Mouse (Mus musculus) right cerebral cortex, postnatal 4 days (tissue): ENCODE measurements around the gene Mybbp1a.

ENCODE experiments used
- DNase-seq: peaks from one replicate; pipeline ENCODE4 v3.0.0-alpha.2; 2022

The Mybbp1a gene

DNA sequence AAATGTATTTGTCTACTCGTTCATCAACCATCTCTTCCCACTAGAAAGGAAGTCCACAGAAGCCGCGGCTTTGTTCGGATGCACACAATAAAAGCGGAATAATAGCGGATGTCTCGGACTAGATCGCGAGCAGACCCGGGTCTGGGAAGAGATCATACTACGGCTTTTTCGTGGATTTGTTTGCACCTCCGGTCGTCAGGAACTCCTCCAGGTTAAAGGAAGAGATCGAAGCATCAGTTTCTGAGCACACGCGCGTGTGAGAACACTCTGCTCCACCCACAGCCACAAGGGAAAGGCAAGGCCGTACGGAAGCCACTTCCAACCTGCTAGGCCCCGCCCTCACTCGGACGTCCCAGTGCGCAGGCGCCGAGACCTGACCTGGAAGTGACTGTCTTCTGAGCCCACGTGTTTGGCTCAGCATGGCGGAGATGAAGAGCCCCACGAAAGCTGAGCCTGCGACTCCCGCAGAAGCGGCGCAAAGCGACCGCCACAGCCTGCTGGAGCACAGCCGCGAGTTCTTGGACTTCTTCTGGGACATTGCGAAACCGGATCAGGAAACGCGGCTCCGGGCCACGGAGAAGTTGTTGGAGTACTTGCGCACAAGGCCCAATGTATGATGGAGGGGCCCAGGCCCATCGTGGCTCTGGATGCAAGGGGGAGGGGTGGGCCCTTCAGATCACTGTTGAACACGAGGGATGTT is at the start of gene Mybbp1a:
Mybbp1a (plus strand) TSS at position 391 of the 700 bp plus-strand sequence.
- DNase-seq = peak; percentile 99

DNA sequence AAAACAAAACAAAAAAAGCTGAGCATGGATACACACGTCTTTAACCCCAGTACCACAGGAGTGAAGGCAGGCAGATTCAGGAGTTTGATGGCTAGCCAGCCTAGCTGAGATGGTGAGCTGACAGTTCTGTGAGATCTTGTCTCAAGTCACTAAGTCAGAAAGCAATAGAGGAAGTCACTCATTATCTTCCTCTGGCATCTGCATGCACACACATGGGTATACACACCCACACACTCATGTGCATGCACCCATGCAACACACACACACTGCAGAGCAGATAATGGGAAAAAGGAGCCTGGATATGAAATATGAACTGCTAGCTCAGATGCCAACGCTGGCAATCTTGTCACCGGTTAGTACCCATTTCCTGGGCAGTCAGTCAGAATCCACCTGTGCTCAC is 47.9 kb upstream of the Mybbp1a start:
- no peak for DNase-seq

DNA sequence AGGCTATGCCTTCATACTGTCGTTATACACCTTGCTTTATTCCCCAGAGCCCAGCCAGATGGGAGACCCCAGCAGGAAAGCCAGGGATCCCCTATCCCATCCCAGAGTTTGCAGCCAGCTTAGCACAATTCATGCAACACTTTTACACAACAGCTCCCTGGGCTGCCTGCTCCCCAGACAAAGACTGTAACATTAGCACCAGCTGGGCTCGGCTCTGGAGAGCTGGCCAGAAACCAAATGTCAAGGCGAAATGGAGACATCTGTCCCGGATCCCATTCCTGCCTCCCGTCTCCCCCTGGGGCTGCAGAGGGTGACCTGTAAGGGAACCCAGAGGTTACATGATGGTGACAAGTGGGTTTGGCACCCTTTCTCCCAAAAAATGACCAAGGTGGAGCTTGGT is 47.5 kb upstream of the Mybbp1a start:
- no peak for DNase-seq

DNA sequence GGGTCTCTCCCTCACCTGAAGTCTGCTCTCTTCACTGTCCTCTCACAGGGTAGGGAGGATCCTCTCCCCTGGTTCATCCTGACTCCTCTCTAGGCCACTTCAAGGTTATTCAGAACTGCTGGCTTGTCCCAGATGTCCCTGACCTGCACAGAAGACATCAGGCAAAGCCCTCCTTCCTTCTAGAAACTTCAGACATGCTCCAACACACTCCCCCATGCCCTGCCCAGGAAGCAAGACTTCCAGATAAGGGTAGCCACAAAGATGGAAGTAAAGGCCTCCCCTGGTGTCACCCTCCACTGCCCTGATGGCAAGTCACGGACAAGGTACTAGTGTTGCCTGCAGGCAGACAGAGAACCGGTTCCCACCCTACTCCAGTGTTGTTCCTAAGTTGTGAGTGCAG is 46.5 kb upstream of the Mybbp1a start:
- no peak for DNase-seq

DNA sequence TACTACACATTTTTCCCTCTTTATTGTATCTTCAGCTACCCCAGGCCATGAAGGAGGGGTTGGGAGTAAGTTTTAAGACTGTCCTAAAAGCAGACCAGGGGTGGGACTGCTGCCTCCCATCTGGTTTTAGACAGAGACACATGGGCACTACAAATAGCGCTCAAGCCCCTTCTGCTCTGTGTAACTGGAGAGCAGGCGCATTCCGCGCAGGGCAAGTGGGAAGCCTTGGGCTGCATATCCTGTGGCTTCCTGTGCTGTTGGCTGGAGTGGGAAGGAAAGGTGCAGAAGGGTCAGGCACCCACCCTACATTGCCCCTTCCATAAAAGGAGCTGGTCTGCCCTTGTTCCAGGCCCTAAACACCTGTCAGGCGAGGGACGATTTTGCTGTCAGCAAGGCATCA is 45.5 kb upstream of the Mybbp1a start:
- no peak for DNase-seq

DNA sequence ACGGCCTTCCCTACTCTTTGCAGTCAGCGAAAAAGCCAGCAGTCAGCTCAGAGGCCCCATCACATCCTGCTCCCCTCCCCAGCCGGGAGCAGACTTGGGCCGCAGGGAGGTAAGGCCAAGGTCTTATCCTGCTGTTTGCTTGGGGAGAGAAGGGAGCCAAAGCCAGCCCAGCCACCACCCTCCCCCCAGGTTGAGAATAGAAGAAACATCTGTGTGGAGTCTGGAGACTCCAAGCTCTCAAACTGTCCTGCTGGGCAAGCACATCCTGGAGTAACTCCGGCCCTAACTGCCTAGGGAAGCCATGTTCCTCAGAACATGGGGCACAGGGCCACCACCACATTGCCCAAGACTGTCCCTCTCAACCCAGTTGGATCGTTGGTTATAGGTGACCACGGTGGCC is 44.5 kb upstream of the Mybbp1a start:
- no peak for DNase-seq

DNA sequence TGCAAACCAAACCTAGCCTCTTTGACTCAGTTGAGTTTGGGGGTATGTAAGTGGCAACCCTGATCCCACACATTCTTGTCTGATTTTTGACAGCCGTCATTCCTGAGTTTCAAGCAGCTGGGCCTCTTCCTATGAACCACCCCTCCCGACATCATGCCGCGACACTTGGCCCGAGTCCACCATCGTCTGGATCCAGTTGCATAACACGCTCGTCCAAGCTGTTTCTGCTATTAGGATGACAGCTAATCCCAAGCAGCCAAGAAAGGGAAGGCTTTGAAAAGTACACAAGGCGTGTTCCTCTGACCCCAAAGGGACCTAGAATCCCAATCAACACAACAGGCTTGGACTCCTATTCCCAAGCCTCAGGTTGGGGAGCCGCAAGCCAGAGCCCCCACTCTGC is 44.1 kb upstream of the Mybbp1a start:
- DNase-seq = peak; percentile 14

DNA sequence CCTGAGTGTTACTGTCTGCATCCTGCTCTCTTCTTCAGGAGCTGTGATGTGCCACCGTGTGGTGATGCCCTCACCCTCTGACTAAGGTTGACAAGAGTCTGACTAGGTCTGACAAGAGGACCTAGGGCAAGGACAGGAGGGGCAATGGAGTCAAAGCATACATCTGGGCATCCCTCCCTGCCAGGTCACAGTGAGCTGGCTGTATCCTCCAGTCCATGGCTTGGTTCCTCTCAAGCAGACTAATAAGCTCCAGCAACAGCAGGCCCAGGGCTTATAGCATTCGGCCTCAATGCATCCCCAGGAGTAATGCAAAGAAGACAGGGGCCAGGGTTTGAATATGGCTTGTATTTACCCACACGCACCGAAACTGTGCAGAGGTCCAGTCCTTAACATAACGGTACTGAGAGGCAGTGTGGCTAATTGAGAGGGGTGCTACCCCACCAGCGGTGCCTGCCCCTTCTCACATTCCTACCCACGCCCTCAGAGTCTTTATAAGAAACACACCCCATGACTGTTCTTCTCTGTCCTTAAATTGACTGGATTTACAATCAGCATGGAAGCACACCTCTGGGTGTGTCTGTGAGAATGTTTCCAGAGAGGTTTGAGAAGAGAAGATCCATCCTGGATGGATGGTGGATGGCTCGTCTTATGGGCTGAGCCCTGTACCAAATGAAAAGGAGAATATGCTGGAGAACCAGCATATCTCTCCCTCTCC is 43.2 kb upstream of the Mybbp1a start:
- no peak for DNase-seq

DNA sequence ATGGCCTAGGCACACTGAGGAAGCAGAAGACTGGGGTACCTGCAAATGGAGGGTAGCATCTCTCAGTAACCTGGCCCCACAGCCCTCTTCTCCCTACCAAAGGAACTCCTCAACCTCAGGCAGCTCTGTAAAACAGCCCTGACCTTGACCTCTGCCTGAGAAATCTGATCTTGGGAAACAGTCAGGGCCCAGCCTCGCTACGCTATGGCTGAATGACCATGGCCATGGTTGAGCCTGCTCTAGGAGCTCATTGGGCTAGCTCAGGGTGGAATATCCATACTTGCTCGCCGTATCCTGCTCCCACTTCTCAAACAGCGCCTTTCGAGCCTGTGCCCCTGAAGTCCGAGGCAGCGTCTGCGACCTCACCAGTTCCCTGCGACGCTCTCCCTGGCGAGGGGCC is 40.1 kb upstream of the Mybbp1a start:
- DNase-seq = no peak

DNA sequence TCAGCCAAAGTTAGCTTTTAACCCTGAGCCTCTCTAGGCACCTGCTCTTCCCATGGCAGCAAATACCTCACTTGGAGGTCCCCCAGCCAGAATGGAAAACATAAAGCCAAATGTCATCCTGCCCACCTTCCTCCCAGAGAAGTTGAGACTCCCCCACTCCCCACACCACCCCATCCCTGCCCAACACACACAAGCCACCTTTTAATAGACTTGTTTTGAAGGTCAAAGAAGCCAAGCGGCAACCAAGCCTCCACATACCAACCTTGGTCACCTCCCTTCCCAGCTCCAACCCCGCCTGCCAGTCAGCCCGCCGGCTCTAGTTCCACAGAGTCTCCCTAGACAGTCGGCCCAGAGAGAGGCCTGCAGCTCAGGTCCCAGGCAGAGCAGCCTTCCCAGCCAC is 39.1 kb upstream of the Mybbp1a start:
- DNase-seq = no peak

DNA sequence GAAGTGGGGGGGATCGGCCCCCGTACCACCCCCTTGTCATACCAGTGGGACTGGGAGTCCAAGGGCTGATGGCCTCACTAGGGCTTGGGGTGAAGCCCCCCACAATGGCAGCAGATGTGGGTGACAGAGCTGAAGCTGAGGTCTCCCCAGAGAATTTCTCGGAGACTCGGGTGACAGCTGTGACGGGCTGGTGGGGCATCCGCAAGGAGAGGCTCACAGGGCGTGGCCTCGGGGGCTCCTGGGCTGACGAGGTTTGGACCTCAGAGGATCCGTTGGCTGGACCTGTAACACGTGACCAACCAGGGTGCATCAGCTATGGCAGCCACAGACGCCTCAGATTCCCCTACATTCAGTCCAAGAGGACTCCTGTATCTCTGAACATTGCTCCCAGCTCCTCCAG is 38.2 kb upstream of the Mybbp1a start:
- no peak for DNase-seq

DNA sequence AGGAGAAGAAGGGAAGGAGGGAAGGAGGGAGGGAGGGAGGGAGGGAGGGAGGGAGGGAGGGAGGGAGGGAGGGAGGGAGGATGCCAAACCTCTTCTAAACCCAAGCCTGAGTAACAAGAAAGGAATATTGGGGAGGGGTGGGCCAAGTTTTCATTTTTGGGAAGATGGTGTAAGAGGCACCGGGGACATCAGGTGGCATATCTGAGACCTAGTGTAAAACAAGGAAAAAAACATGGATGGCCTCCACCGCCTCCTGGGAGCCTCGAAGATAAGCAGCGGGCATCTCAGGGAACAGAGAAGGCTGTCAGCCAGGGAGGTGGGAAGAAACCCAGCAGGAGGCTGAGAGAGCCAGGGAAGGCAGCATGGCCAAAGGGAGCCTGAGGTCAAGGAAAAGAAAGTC is 35.6 kb upstream of the Mybbp1a start:
- DNase-seq = no peak

DNA sequence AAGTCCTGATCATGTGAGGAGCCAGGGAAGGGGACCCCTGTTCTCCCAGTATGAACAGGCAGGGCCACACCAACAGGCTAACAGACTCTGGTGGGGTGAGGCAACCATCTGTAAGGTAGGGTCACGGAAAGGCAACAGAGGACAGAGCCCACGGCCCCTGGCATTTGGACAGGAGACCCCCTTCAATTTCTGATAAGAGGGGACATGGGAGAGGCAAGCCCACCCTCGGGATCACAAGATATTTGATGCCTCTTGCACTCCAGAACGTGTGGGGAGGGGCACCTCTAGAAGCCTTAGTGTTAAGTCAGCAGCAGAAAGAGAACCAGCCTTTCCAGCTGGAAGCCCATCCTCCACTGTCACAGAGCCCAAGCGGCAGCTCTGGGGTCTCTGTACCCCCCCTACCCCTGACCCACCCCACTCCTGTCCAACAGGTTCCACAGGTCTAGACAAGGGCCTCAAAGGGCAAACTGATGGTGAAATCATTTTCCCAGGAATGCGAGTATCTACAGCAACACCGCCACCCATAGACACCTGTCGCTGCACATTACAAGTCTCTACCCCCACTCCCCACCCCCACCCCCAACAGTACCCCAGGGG is 35.0 kb upstream of the Mybbp1a start:
- DNase-seq = no peak

DNA sequence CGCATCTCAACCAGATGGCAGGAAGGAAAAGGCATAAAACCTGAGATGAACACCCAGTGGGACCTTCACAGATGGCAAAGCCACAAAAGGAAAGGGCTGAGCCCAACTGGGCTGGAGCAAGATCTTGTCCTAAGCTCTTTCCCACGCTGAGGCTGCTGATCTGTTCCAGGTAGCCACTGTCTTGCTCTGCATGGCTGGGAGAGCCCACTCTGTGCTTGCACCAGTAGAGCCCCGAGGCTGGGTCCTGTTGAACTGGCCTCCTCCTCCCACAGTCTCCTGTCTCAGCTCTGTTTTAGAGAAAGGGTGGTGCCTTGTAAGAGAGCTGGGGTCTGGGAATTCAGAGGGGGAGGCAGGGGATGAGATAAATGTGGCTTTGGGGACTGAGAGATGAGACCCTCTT is 34.1 kb upstream of the Mybbp1a start:
- no peak for DNase-seq

DNA sequence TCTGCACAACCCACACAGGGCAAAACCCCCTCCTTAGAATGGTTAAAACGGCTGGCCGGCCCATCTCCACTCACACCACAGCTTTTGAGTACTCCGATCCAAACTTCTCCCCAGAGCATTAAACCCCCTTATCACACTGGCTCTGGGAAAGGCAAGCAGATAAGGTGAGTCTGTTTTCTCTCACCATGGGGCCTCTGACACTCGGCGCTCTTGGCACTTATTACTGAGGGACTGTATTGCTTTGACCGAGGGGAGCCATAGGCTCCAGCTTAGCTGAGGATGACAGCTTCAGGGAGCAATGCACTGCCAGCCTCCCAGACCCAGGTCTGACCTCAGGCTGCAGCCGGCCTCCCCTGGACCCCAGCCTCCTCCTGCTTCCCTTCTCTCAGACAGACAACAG is 33.6 kb upstream of the Mybbp1a start:
- no peak for DNase-seq

DNA sequence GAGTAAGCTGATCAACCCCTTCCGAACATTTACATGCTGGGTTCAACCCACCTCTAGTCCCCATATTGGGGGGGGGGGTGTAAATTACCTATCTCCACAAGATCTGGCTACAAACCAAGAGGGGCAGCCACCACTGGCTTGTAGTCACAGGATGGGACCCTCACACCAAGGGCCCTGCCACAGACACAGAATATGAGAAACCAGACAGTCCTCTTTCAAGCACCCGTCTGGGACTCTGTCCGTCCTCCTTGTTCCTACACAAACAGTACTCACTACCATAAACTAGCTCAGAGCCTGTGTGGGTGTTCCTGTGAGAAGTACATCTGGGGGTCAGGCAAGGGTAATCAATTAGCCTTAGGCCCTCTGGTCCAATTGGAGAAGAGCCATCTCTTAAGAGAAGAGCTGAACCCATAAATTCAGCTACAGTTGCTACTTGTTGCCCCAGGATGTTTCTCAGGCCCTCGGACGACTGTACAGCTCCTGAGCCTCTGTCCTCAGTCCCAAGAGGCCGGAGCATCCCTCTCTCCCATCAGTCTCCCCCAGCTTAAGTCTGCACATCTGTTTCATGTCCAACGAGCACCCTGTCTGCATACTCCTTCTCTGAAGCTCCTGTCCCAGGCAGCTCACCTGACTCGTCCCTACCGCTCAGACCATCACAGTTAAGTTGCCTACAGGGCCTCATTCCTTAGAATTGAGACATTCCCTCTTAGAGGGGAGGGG is 32.5 kb upstream of the Mybbp1a start:
- no peak for DNase-seq

DNA sequence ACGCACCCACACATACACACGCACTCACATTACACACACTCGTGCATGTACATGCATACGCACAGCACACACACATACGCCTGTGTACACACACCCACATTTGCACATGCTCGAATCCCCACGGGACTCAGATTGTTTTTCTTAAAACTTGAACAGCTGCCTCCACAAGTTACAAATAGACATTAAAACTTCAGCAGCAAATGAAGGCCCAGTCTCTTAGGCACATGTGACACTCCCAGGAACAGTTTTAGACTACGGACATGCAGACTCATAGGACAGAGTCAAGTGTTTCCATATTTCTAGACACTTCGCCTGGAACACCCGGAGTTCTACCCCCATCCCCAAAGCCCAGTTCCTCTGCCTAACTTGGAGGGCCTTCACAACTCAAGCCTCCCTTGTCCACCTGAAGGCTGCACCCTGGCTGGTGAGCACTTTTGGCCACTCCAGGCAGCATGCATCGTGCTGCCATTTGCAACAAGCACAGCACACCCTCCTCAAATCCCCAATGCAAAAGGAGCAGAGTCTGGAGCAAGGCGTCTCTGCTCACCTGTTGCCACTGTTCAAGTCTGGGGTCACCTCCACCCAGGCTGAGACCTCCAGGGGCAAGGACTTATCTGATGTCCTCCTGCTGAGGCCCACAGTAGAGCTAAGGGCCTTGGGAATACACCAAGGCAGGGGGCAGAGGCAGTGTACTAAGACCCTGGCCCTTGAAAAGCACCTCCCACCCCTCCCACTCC is 31.3 kb upstream of the Mybbp1a start:
- DNase-seq = no peak

DNA sequence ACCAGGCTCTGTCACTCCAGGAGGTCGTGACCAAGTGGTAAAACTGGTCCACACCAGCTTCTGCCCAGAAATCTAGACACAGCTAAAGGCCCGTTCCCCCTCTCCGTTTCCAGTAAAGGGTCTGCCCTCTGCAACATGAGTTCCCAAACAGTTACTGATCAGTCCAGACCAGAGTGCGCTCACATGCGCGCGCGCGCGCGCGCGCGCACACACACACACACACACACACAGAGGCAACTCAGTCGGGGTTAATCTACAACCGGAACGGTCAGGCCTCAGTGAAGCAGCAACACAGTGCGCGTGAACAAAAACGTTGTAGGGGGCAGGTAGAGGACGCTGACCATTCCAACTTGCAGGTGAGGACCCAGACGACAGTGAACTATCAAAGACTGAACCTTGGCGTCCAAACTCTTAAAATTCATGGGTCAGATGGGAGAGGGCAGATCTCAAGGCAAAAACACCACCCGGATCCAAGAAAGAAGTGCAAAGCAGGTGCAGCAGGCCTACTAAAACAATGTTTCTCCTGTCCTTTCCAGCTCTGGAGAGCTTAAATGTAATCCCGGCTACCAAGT is 30.5 kb upstream of the Mybbp1a start:
- DNase-seq = no peak

DNA sequence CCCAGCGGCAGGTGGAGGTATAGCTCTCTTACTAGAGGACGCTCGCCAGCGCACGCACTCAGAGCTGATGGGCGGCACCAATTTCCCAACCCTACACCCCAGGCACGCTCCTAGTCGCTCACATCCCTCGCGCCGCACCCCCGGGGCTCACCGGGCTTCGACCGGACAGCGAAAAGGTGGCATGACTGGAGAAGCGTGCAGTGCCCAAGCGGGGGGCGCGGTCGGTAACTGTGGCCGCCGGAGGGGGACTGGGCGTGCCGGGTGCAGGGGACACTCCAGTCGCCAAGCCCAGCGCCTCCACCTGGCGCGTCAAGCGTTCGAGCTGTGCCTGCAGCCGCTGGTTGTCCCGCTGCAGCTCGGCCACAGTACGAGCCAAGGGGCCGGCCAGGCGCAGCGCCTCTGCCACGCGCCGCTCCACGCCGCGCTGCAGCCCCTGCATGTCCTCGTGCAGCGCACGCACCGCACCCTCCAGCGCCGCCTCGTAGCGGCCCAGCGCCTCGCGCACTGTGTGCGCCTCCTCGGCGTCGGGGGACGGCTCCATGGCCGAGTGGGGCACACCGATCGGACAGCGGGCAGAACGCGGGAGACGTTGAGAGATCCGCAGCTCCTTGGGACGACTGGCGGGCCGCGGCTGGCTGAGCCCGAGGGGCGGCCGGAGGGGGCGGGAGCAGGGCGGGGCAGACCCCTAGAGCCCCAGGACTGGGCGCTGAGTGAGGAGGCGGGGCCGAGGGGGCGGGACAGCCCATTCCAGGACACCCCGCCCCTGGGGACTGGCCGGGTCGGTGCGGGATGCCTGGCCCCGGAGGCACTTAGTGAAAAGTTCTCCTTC is 29.8 kb upstream of the Mybbp1a start, which contains the start of gene Smtnl2:
Smtnl2 (minus strand) TSS at position 621 of the 829 bp plus-strand sequence.
- peak; percentile 56 for DNase-seq

DNA sequence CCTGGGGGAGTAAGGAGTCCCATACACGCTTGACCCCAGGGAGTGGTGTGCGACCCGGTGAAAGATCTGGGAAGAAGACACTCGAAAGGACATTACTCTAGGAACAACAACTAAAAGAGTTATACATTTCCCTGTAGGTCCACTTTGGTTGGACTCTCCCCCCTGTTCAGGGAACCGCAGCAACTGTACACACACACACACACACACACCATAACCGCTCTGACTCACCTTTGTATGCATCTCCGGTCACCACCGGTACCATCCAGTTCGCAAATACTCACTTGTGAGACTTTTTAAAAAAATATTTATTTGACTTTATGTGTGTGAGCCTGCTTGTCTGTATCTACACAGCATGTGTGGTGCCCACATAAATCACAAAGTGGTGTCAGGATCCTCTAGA is 29.2 kb upstream of the Mybbp1a start:
- no peak for DNase-seq

DNA sequence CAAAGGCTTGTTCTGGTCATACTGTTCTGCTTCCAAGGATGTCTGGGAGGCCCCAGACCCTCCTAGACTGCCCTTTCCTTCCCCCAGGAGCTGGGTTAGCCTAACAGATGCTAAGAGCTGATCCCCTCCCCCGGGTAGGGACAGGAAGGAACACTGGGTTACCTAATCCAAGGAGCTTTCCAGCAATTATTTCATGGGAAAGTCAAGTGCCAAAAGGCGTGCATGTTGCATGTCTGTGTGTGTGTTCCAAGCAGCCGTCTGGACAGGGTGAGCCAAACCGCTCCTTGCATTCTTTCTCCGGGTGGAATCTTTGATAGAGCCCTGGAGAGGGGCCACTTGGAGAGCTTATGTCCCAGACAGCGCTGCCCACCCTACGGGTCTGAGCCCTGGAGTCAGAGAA is 28.1 kb upstream of the Mybbp1a start:
- DNase-seq = no peak
